Mouse (Mus musculus): Measurements from ENCODE around the gene Slc35a3. TPM values are rescaled to one million over a fixed set of nuclear protein-coding genes. Genes with fewer than 3 reads are reported as not detected.
"Not testable (repeated sequence)": the region's sequence is repeated elsewhere in the genome, so short reads cannot be mapped to it uniquely, and the experiment has no call there.

Gene Slc35a3
- polyA plus RNA-seq, 1 experiment from 2014 or later: 7.9 TPM

DNA sequence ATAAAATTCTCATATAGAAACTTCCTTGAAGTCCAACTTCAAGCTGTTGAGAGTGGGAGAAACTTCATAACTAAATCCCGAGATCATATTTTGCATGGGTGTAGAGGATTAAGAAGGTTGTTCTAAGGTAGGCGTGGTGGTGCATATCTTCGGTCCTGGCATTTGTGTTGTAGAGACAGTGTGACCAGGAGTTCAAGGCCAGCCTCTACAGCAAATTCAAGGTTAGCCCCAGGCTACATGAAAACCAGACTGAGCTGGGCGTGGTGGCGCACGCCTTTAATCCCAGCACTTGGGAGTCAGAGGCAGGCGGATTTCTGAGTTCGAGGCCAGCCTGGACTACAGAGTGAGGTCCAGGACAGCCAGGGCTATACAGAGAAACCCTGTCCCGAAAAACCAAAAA, 48.4 kb downstream of the Slc35a3 start:
- 92% methylated on average over 9 of the region's 9 CpGs for WGBS
- H3K9me3 ChIP-seq (ENCODE audit: control insufficient read depth, low read length); DNase-seq; ATAC-seq (ENCODE audit: low FRiP score, low TSS enrichment); H3K4me3 ChIP-seq (replicated peaks; ENCODE audit: low read depth, low read length); H3K9ac ChIP-seq (replicated peaks; ENCODE audit: low read length); H3K36me3 ChIP-seq (ENCODE audit: control insufficient read depth, insufficient read depth, low read length); H3K27me3 ChIP-seq (ENCODE audit: control insufficient read depth, insufficient read depth, low read length); H3K27ac ChIP-seq (replicated peaks; ENCODE audit: low read depth, low read length); H3K4me2 ChIP-seq (ENCODE audit: low read length): not testable (repeated sequence)
- H3K4me1 ChIP-seq (ENCODE audit: control insufficient read depth, insufficient read depth, low read length): peaks cover 16% of the 10 kb centered on the region

DNA sequence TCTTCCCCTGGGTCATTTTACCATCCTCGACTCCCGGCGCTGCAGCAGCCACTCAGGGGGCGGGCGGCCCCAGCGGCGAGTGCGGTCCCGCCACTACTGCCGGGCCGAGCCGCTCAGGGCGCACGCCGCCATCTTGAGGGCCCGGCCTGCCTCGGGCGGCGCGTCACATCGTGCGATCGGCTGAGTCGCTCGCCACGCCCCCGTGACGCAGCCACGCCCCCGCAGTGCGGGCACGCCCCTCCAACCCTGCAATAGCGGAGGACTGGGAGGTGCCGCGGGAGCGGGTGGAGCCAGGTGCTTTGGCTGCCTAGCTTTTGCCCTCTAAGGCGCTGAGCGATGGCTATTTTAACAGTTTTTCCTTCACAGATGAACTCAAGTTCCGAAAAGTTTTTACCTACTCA, 50.2 kb downstream of the Slc35a3 start, which contains the start of gene Mfsd14a:
TSS of gene Mfsd14a (minus strand) at position 215 of the 401 bp plus-strand sequence.
- Histone ChIP-seq H3K27me3 (ENCODE audit: control insufficient read depth, insufficient read depth, low read length) (no peaks in the 10 kb centered on the region), H3K27ac (replicated peaks; ENCODE audit: low read depth, low read length) (peak within 1 kb of the TSS; percentile 94), H3K36me3 (ENCODE audit: control insufficient read depth, insufficient read depth, low read length) (no peaks in the 10 kb centered on the region), H3K4me2 (ENCODE audit: low read length) (peak within 1 kb of the TSS; percentile 84), H3K9ac (replicated peaks; ENCODE audit: low read length) (peak within 1 kb of the TSS; percentile 97), H3K9me3 (ENCODE audit: control insufficient read depth, low read length) (no peaks in the 10 kb centered on the region), H3K4me1 (ENCODE audit: control insufficient read depth, insufficient read depth, low read length) (peaks cover 21% of the 10 kb centered on the region), H3K4me3 (replicated peaks; ENCODE audit: low read depth, low read length) (peak within 1 kb of the TSS; percentile 90)
- under 1% methylated on average over 39 of the region's 39 CpGs for whole genome bisulfite sequencing
- peak; percentile 99 for ATAC-seq (ENCODE audit: low FRiP score, low TSS enrichment)
- DNase-seq: peak; percentile 97

- under 1% methylated on average over 65 of the region's 68 CpGs for WGBS
- Histone ChIP-seq H3K27ac (replicated peaks; ENCODE audit: low read depth, low read length) (peak overlapping the region; percentile 94), H3K27me3 (ENCODE audit: control insufficient read depth, insufficient read depth, low read length) (no peaks in the 10 kb centered on the region), H3K4me1 (ENCODE audit: control insufficient read depth, insufficient read depth, low read length) (peaks cover 26% of the 10 kb centered on the region), H3K9me3 (ENCODE audit: control insufficient read depth, low read length) (no peaks in the 10 kb centered on the region), H3K4me2 (ENCODE audit: low read length) (peak overlapping the region; percentile 84), H3K36me3 (ENCODE audit: control insufficient read depth, insufficient read depth, low read length) (no peaks in the 10 kb centered on the region), H3K9ac (replicated peaks; ENCODE audit: low read length) (peak overlapping the region; percentile 97), H3K4me3 (replicated peaks; ENCODE audit: low read depth, low read length) (peak overlapping the region; percentile 90)
- ATAC-seq (ENCODE audit: low FRiP score, low TSS enrichment): peak; percentile 85
- peak; percentile 74 for DNase-seq
Measured at GRCm38 (mm10) chr3:116661870-116662414, 50.7 kb downstream of the Slc35a3 start.

GRCm38 (mm10) chr3:116661288-116661869, 51.3 kb downstream of the Slc35a3 start:
- H3K36me3 ChIP-seq (ENCODE audit: control insufficient read depth, insufficient read depth, low read length): no peaks in the 10 kb centered on the region
- peak overlapping the region; percentile 97 for H3K9ac ChIP-seq (replicated peaks; ENCODE audit: low read length)
- DNase-seq (peak; percentile 18), ATAC-seq (ENCODE audit: low FRiP score, low TSS enrichment) (no peak)
- no peaks in the 10 kb centered on the region for H3K27me3 ChIP-seq (ENCODE audit: control insufficient read depth, insufficient read depth, low read length)
- WGBS: 8% methylated on average over 16 of the region's 16 CpGs
- peak overlapping the region; percentile 90 for H3K4me3 ChIP-seq (replicated peaks; ENCODE audit: low read depth, low read length)
- H3K4me1 ChIP-seq (ENCODE audit: control insufficient read depth, insufficient read depth, low read length): peaks cover 28% of the 10 kb centered on the region
- H3K4me2 ChIP-seq (ENCODE audit: low read length): peak overlapping the region; percentile 84
- peak overlapping the region; percentile 94 for H3K27ac ChIP-seq (replicated peaks; ENCODE audit: low read depth, low read length)
- no peaks in the 10 kb centered on the region for H3K9me3 ChIP-seq (ENCODE audit: control insufficient read depth, low read length)

DNA sequence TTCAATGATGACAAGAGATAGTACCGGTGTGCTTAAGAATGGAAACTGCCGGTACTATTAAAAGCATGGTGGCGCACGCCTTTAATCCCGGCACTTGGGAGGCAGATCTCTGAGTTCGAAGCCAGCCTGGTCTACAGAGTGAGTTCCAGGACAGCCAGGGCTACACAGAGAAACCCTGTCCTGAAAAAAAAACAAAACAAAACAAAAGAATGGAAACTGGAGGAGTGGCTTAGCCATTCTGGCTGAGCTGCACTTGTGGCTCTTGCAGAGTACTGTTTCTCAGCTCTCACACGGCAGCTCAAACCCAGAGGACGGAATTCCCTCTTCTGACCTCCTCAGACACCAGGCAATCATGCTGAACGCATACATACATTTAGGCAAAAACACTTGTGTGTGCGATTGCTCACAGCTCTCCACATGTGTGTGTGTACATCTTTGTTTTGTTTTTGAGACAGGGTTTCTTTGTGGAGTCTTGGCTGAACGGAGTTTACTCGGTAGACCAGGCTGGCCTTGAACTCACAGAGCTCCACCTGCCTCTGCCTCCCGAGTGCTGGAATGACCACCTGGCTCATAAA, 52.7 kb downstream of the Slc35a3 start:
- no peaks in the 10 kb centered on the region for H3K27me3 ChIP-seq (ENCODE audit: control insufficient read depth, insufficient read depth, low read length)
- H3K4me3 ChIP-seq (replicated peaks; ENCODE audit: low read depth, low read length): no peak overlapping the region
- ATAC-seq (ENCODE audit: low FRiP score, low TSS enrichment): no peak
- no peaks in the 10 kb centered on the region for H3K9me3 ChIP-seq (ENCODE audit: control insufficient read depth, low read length)
- DNase-seq: no peak
- H3K4me2 ChIP-seq (ENCODE audit: low read length): peak overlapping the region; percentile 15; the same call in 1 of the 2 replicates
- H3K27ac ChIP-seq (replicated peaks; ENCODE audit: low read depth, low read length): no peak overlapping the region
- no peak overlapping the region for H3K9ac ChIP-seq (replicated peaks; ENCODE audit: low read length)
- no peaks in the 10 kb centered on the region for H3K36me3 ChIP-seq (ENCODE audit: control insufficient read depth, insufficient read depth, low read length)
- 83% methylated on average over 13 of the region's 13 CpGs for WGBS
- peaks cover 28% of the 10 kb centered on the region for H3K4me1 ChIP-seq (ENCODE audit: control insufficient read depth, insufficient read depth, low read length)

- H3K9ac ChIP-seq (replicated peaks; ENCODE audit: low read length): no peak overlapping the region
- H3K27ac ChIP-seq (replicated peaks; ENCODE audit: low read depth, low read length): no peak overlapping the region
- H3K9me3 ChIP-seq (ENCODE audit: control insufficient read depth, low read length): no peaks in the 10 kb centered on the region
- H3K36me3 ChIP-seq (ENCODE audit: control insufficient read depth, insufficient read depth, low read length): no peaks in the 10 kb centered on the region
- no peaks in the 10 kb centered on the region for H3K27me3 ChIP-seq (ENCODE audit: control insufficient read depth, insufficient read depth, low read length)
- 71% methylated on average over 15 of the region's 15 CpGs for WGBS
- H3K4me2 ChIP-seq (ENCODE audit: low read length): no peak overlapping the region
- no peak for DNase-seq
- H3K4me1 ChIP-seq (ENCODE audit: control insufficient read depth, insufficient read depth, low read length): peaks cover 28% of the 10 kb centered on the region
- no peak overlapping the region for H3K4me3 ChIP-seq (replicated peaks; ENCODE audit: low read depth, low read length)
- no peak for ATAC-seq (ENCODE audit: low FRiP score, low TSS enrichment)
Measured at GRCm38 (mm10) chr3:116658928-116659565, 53.6 kb downstream of the Slc35a3 start.

DNA sequence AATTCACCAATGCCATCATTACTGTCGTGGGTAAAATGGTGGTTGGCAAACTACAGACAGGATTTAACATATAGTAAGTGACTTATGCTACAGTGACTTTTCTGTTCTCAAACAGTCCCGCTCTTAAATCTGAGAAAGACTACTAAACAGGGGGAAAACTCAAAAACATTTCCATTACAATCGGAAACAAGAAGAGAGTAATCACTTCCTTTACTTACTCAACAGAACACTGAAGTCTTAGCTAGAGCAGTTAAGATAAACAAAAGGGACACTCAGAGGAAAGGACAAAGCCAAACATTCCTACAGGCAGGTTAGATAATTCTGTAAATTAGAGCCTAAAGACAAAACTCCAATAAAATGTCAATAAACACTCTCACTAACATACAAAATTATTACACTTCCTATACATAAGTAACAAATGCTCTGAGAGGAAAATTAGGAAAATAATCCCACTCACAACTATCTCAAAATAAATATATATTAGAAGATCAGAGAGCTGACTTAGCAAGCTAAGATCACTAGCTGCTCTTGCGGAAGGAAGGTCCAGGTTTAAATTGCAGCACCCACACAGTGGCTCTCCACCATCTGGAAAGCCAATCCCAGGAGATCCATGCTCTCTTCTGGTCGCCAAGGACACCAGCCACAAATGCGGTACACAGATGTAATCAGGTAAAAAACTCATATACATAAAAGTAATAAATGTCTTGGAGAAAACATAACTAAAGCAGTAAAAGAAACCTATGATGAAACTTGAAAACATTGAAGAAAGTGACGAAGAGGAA, 56.3 kb downstream of the Slc35a3 start:
- Histone ChIP-seq H3K4me3 (replicated peaks; ENCODE audit: low read depth, low read length) (no peak overlapping the region), H3K27ac (replicated peaks; ENCODE audit: low read depth, low read length) (no peak overlapping the region), H3K4me1 (ENCODE audit: control insufficient read depth, insufficient read depth, low read length) (peaks cover 21% of the 10 kb centered on the region), H3K36me3 (ENCODE audit: control insufficient read depth, insufficient read depth, low read length) (no peaks in the 10 kb centered on the region), H3K9ac (replicated peaks; ENCODE audit: low read length) (no peak overlapping the region), H3K27me3 (ENCODE audit: control insufficient read depth, insufficient read depth, low read length) (no peaks in the 10 kb centered on the region), H3K4me2 (ENCODE audit: low read length) (no peak overlapping the region), H3K9me3 (ENCODE audit: control insufficient read depth, low read length) (no peaks in the 10 kb centered on the region)
- DNase-seq (no peak), ATAC-seq (ENCODE audit: low FRiP score, low TSS enrichment) (no peak)
- WGBS: 85% methylated on average over 7 of the region's 7 CpGs

- not testable (repeated sequence) for H3K36me3 ChIP-seq (ENCODE audit: control insufficient read depth, insufficient read depth, low read length); DNase-seq; H3K27me3 ChIP-seq (ENCODE audit: control insufficient read depth, insufficient read depth, low read length); H3K27ac ChIP-seq (replicated peaks; ENCODE audit: low read depth, low read length); H3K9ac ChIP-seq (replicated peaks; ENCODE audit: low read length); H3K4me2 ChIP-seq (ENCODE audit: low read length); H3K4me3 ChIP-seq (replicated peaks; ENCODE audit: low read depth, low read length); ATAC-seq (ENCODE audit: low FRiP score, low TSS enrichment); H3K9me3 ChIP-seq (ENCODE audit: control insufficient read depth, low read length)
- peaks cover 10% of the 10 kb centered on the region; the same call in 1 of the 2 replicates for H3K4me1 ChIP-seq (ENCODE audit: control insufficient read depth, insufficient read depth, low read length)
- 94% methylated on average over 11 of the region's 11 CpGs for WGBS
Measured at GRCm38 (mm10) chr3:116654051-116654450, 58.6 kb downstream of the Slc35a3 start.
